In genomic region chr17:67861080-67861630, GRCm38 (mm10) we compare ENCODE assay signal across 13 mouse cellular contexts.
DNase-seq lines count a peak whose midpoint lies in the region; ATAC-seq lines count a peak whose summit lies in the region.
"Had no signal": no experiment of that assay in that cellular context is flagged by ENCODE, and none has a peak within 500 bp of the region (broad histone marks: within the 10 kb centered on the region; RNA-seq: fewer than 3 reads in every experiment).

No protein-coding gene starts in this region.

- no peaks in the 10 kb centered on the region for H3K27me3 ChIP-seq in embryonic facial prominence, embryonic 14.5 days (replicated peaks; ENCODE audit: control insufficient read depth, insufficient read depth, low read length)
- no peaks in the 10 kb centered on the region for H3K27me3 ChIP-seq in embryonic facial prominence, embryonic 10.5 days (replicated peaks; ENCODE audit: low read depth, poor library complexity, severe bottlenecking)
- no peaks in the 10 kb centered on the region for H3K27me3 ChIP-seq in hindbrain, embryonic 13.5 days
- no peaks in the 10 kb centered on the region for H3K27me3 ChIP-seq in hindbrain, embryonic 10.5 days (ENCODE audit: insufficient read depth, poor library complexity, severe bottlenecking)
- no peaks in the 10 kb centered on the region for H3K27me3 ChIP-seq in midbrain, embryonic 14.5 days (ENCODE audit: control insufficient read depth, insufficient read depth, low read length)
- H3K27me3 ChIP-seq in midbrain, embryonic 16.5 days (ENCODE audit: control insufficient read depth, insufficient read depth, low read depth, low read length), result no peaks in the 10 kb centered on the region
- H3K27me3 ChIP-seq: embryonic facial prominence, embryonic 13.5 days; liver, embryonic 13.5 days had no signal

- no peak overlapping the region for H3K27ac ChIP-seq in embryonic facial prominence, embryonic 14.5 days (replicated peaks; ENCODE audit: low read depth, low read length)
- no peak overlapping the region for H3K27ac ChIP-seq in embryonic facial prominence, embryonic 10.5 days (replicated peaks)
- H3K27ac ChIP-seq in hindbrain, embryonic 13.5 days, result no peak overlapping the region
- H3K27ac ChIP-seq in hindbrain, embryonic 10.5 days, result no peak overlapping the region
- no peak overlapping the region for H3K27ac ChIP-seq in midbrain, embryonic 14.5 days (replicated peaks; ENCODE audit: low read depth, low read length)
- H3K27ac ChIP-seq in midbrain, embryonic 16.5 days (ENCODE audit: low read length), result no peak overlapping the region
- H3K27ac ChIP-seq: embryonic facial prominence, embryonic 13.5 days; layer of hippocampus, adult 2 months; liver, embryonic 13.5 days had no signal

- no peak overlapping the region for H3K9ac ChIP-seq in embryonic facial prominence, embryonic 14.5 days (ENCODE audit: low read depth, low read length)
- H3K9ac ChIP-seq in hindbrain, embryonic 13.5 days, result no peak overlapping the region
- H3K9ac ChIP-seq in midbrain, embryonic 14.5 days (replicated peaks; ENCODE audit: low read length), result no peak overlapping the region
- no peak overlapping the region for H3K9ac ChIP-seq in midbrain, embryonic 16.5 days (ENCODE audit: low read depth, low read length)
- H3K9ac ChIP-seq: embryonic facial prominence, embryonic 13.5 days; heart, embryonic 12.5 days; liver, embryonic 13.5 days had no signal

- H3K36me3 ChIP-seq in embryonic facial prominence, embryonic 14.5 days (ENCODE audit: control insufficient read depth, insufficient read depth, low read length), result peaks cover 73% of the 10 kb centered on the region
- peaks cover 89% of the 10 kb centered on the region for H3K36me3 ChIP-seq in embryonic facial prominence, embryonic 10.5 days (replicated peaks)
- H3K36me3 ChIP-seq in hindbrain, embryonic 13.5 days, result no peaks in the 10 kb centered on the region; the same call in 1 of the 2 replicates
- peaks cover 38% of the 10 kb centered on the region for H3K36me3 ChIP-seq in hindbrain, embryonic 10.5 days
- H3K36me3 ChIP-seq in midbrain, embryonic 14.5 days (ENCODE audit: control insufficient read depth, insufficient read depth, low read length), result no peaks in the 10 kb centered on the region
- H3K36me3 ChIP-seq in midbrain, embryonic 16.5 days (ENCODE audit: control insufficient read depth, insufficient read depth, low read length), result no peaks in the 10 kb centered on the region
- H3K36me3 ChIP-seq: liver, embryonic 13.5 days had no signal

- H3K9me3 ChIP-seq in embryonic facial prominence, embryonic 14.5 days (ENCODE audit: control insufficient read depth, low read length), result no peaks in the 10 kb centered on the region
- no peaks in the 10 kb centered on the region for H3K9me3 ChIP-seq in embryonic facial prominence, embryonic 10.5 days
- no peaks in the 10 kb centered on the region for H3K9me3 ChIP-seq in hindbrain, embryonic 13.5 days
- H3K9me3 ChIP-seq in hindbrain, embryonic 10.5 days, result no peaks in the 10 kb centered on the region
- H3K9me3 ChIP-seq in midbrain, embryonic 14.5 days (ENCODE audit: control insufficient read depth, low read length), result no peaks in the 10 kb centered on the region
- H3K9me3 ChIP-seq in midbrain, embryonic 16.5 days (replicated peaks; ENCODE audit: control insufficient read depth, low read length, poor library complexity, severe bottlenecking), result no peaks in the 10 kb centered on the region
- H3K9me3 ChIP-seq: embryonic facial prominence, embryonic 13.5 days; liver, embryonic 13.5 days had no signal

- peaks cover 16% of the 10 kb centered on the region for H3K4me1 ChIP-seq in embryonic facial prominence, embryonic 14.5 days (ENCODE audit: control insufficient read depth, insufficient read depth, low read length)
- peaks cover 9% of the 10 kb centered on the region for H3K4me1 ChIP-seq in embryonic facial prominence, embryonic 10.5 days
- 0 out of 2 replicates have a peak, but pooled peaks cover 3% of the 10 kb centered on the region for H3K4me1 ChIP-seq in hindbrain, embryonic 13.5 days (replicated peaks)
- H3K4me1 ChIP-seq in hindbrain, embryonic 10.5 days (replicated peaks), result 0 out of 2 replicates have a peak, but pooled peaks cover 2% of the 10 kb centered on the region
- H3K4me1 ChIP-seq in midbrain, embryonic 14.5 days (ENCODE audit: control insufficient read depth, insufficient read depth, low read length), result no peaks in the 10 kb centered on the region
- no peaks in the 10 kb centered on the region for H3K4me1 ChIP-seq in midbrain, embryonic 16.5 days (ENCODE audit: control insufficient read depth, insufficient read depth, low read length)
- H3K4me1 ChIP-seq: liver, embryonic 13.5 days had no signal

- DNase-seq in embryonic facial prominence, embryonic 14.5 days (ENCODE audit: low spot score), result peak; percentile 27
- DNase-seq in embryonic facial prominence, embryonic 10.5 days (ENCODE audit: low spot score), result no peak
- no peak for DNase-seq in hindbrain, embryonic 10.5 days (ENCODE audit: low spot score)
- peak; percentile 15 for DNase-seq in midbrain, embryonic 14.5 days
- peak; percentile 29 for DNase-seq in retina, embryonic 14.5 days (ENCODE audit: low spot score)
- DNase-seq in urinary bladder, postnatal 25 days (ENCODE audit: low spot score), result no peak

- ATAC-seq in embryonic facial prominence, embryonic 14.5 days (ENCODE audit: low read depth), result no peak
- 0 out of 2 replicates have a peak, but pooled peaks have one; percentile 50 for ATAC-seq in hindbrain, embryonic 13.5 days (ENCODE audit: low FRiP score)
- no peak for ATAC-seq in midbrain, embryonic 14.5 days (ENCODE audit: low FRiP score, low TSS enrichment)
- no peak; the same call in 1 of the 2 replicates for ATAC-seq in midbrain, embryonic 16.5 days
- ATAC-seq: CD4-positive, CD25-positive, alpha-beta regulatory T cell, adult 4 months had no signal

- no peak overlapping the region for H3K4me3 ChIP-seq in embryonic facial prominence, embryonic 14.5 days (ENCODE audit: low read depth, low read length)
- no peak overlapping the region for H3K4me3 ChIP-seq in embryonic facial prominence, embryonic 10.5 days
- no peak overlapping the region for H3K4me3 ChIP-seq in hindbrain, embryonic 13.5 days
- no peak overlapping the region for H3K4me3 ChIP-seq in hindbrain, embryonic 10.5 days
- no peak overlapping the region for H3K4me3 ChIP-seq in midbrain, embryonic 14.5 days (replicated peaks; ENCODE audit: low read depth, low read length)
- H3K4me3 ChIP-seq in midbrain, embryonic 16.5 days (ENCODE audit: low read depth, low read length), result no peak overlapping the region
- H3K4me3 ChIP-seq: embryonic facial prominence, embryonic 13.5 days; heart, embryonic 12.5 days; layer of hippocampus, adult 2 months; liver, embryonic 13.5 days had no signal

- no peak overlapping the region for H3K4me2 ChIP-seq in embryonic facial prominence, embryonic 14.5 days (ENCODE audit: low read depth, low read length)
- no peak overlapping the region for H3K4me2 ChIP-seq in hindbrain, embryonic 13.5 days
- H3K4me2 ChIP-seq in midbrain, embryonic 14.5 days (ENCODE audit: low read length), result no peak overlapping the region
- H3K4me2 ChIP-seq in midbrain, embryonic 16.5 days (ENCODE audit: low read length), result no peak overlapping the region
- H3K4me2 ChIP-seq: embryonic facial prominence, embryonic 13.5 days; heart, embryonic 12.5 days; liver, embryonic 13.5 days had no signal

- 81% methylated on average over 10 of the region's 10 CpGs for WGBS in embryonic facial prominence, embryonic 14.5 days
- WGBS in embryonic facial prominence, embryonic 10.5 days, result 93% methylated on average over 10 of the region's 10 CpGs
- WGBS in hindbrain, embryonic 13.5 days, result 83% methylated on average over 10 of the region's 10 CpGs
- 92% methylated on average over 10 of the region's 10 CpGs for WGBS in hindbrain, embryonic 10.5 days
- 82% methylated on average over 10 of the region's 10 CpGs for WGBS in midbrain, embryonic 14.5 days
- 73% methylated on average over 10 of the region's 10 CpGs for WGBS in midbrain, embryonic 16.5 days

Comparison
In these comparisons a context has a peak if more than half of its experiments do, and no peak if none do; other contexts are left out.
1. DNase-seq: peak in embryonic facial prominence, embryonic 14.5 days (single experiment), midbrain, embryonic 14.5 days (single experiment) and retina, embryonic 14.5 days (single experiment); none in embryonic facial prominence, embryonic 10.5 days (single experiment), hindbrain, embryonic 10.5 days (single experiment) and urinary bladder, postnatal 25 days (single experiment).